Mouse (Mus musculus) ES-E14 (cell line): ENCODE measurements at regions not wholly inside any gene's neighbourhood (a gene's known extent, or its start where the extent isn't known, plus 50 kb on each side); places are given as distances from the start of the nearest gene placed in this dataset.

Experiments used
- CHD2 ChIP-seq: IDR thresholded peaks from 2 replicates; pipeline ENCODE4 v1.6.1; 2014; ENCODE audit warnings: mild to moderate bottlenecking, low read depth, low read length, inconsistent platforms
- HCFC1 ChIP-seq: IDR thresholded peaks from 2 replicates; pipeline ENCODE4 v1.6.1; 2012; ENCODE audit warnings: low read length, inconsistent platforms, borderline replicate concordance; ENCODE audit not compliant: insufficient read depth
- MAFK ChIP-seq: IDR thresholded peaks from 2 replicates; pipeline ENCODE4 v1.6.1; 2014; ENCODE audit warnings: mild to moderate bottlenecking, low read depth, low read length, inconsistent platforms; ENCODE audit not compliant: insufficient read depth

DNA sequence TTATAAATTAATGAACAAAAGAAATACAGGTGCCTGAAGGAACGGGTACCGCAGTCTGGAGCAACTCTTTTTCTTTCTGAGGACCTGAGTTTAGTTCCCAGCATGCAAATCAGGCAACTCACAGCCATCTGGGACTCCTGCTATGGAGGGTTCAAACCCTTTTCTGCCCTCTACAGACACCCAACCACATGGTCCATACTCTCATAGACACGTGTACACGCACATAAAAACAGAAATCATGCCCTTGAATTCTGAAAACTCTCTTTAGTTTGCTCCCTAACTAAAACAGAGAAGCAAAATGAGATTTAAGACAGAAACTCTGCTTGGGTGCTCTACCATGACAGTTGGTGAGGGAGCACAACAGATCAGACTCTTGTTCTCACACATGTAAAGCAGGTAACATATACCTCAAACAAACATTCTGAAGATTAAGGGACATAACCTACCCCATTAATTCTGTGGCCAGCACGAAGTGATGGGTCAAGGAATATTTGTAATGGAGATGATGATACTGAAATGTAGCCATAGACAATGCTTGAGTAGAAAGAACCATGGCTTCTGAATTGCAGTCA is 233.3 kb downstream of the Gm7489 start:
- TF ChIP-seq CHD2, result no peak
- TF ChIP-seq HCFC1, result no peak
- no peak for TF ChIP-seq MAFK
